Mouse (Mus musculus): Measurements from ENCODE around the gene Mecom.

Gene Mecom

DNA sequence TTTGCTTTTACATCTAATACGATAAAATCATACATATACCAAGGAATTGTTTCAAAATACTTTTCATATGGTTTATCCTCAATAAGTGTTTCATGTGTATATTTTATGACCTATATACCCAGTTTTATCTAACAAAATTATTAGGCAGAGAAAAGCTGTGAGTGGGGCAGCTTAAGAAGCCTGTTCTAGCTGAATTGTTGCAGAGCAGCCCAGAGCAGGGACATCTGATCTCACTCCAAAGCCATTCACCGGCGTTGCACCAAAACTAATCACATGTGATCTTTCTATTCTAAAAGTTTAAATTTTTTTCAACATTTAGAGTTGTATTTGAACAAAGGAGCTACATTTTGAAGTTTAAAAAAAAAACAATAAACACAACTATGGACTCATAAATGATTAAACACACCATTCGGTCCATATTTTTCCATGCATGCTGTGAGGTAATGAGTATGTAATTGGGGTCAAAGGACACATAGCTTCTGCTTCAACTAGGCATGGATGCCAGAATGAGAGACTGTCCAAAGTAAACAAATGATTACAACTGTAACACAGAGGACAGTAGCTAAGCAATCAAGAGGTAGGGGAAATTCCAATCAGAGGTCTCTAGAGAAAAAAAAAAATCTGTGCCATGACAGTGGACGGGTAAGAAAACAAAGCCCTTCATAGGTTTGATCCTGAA, 64.7 kb downstream of the Mecom start:
- DNase-seq (ENCODE audit: low spot score), result no peak

DNA sequence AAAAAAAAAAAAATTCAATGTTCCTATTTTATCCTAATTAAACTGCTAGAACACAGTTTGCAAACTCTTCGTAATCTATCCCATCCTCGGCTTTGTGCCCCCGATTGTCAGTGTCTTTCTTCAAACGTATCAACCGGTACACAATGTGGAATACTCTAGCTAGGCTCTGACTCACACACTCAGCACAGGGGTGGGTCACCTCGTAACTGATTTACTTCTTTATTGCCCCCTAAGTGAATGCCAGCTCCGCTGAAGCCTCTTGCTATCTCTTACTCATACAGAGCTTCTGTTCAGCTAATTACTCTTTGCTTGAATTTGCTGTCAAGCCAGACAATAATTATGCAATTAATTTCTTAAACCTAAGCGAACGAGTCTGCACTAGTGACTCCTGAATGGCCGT, 66.1 kb downstream of the Mecom start:
- no peak for DNase-seq (ENCODE audit: low spot score)

DNA sequence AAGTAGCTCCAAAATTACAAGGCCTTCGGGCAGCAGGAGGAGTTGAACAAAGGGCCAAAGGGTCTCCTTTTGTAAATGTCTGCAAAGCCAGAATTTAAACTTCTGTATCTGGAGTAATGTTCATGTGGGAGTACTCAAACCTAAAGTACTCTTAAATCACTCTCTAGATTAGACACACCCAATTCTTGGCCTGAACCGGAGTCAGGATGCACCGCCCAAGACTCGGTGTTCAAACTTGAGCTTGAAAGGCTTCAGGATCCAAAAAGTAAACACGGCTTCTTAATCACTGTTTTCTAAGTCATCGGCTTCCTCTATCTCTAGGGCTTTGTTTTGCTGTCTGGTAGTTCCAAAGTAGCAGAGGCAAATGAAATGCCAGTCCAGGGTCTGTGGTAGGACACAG, 67.3 kb downstream of the Mecom start:
- no peak for DNase-seq (ENCODE audit: low spot score)

GRCm38 (mm10) chr3:30478252-30478651, 69.6 kb downstream of the Mecom start:
- no peak for DNase-seq (ENCODE audit: low spot score)

DNA sequence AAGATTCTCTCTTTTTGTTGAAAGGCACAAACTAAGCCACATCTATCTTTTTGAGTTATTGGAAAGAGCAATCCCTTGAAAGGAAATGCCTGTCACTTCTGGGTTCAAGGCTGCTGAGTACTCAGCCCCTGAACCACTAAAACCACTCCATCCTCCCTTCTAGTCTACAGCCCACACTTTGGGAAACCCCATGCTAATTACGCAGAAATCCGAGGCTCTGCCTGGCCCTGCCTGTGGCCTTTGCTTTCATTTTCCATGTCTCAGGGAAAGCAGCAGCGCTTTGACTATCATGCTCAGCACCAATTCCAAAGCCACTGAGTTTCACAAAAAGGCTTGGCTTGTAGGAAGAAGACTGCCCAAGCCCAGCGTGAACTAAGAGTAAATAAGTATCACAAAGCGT, 70.8 kb downstream of the Mecom start:
- DNase-seq (ENCODE audit: low spot score), result no peak

GRCm38 (mm10) chr3:30475591-30475990, 72.2 kb downstream of the Mecom start:
- no peak for DNase-seq (ENCODE audit: low spot score)

GRCm38 (mm10) chr3:30468068-30468835, 79.6 kb downstream of the Mecom start:
- no peak for DNase-seq (ENCODE audit: low spot score)

DNA sequence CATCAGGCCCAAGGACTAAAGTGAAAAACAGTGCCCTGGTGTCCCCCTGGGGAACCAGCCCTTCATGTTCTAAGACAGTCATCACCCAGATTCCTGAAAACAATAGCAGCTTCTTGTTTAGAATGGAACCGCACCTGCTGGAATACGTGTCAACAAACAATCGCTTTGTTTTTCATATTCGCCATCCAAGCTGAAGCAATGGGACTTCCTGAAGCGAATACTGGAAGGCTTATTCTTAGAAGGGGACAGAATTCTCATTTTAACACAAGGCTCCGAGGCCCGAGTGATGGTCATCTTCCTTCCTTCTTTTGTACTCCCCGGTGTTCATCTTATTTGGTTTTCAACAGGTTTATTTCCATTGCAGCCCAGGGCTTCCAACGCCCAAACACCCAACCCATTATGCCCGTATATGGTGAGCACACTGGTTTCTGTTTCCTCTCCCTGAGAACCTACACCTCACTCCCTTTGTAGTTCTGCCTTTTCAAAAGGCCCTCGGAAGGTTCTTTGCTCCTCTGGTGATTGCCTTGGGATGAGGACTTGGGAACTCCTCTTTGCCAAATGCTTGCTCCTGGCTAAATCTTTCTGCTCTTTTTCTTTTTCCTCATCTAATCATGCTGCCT, 81.7 kb downstream of the Mecom start:
- DNase-seq (ENCODE audit: low spot score), result no peak

DNA sequence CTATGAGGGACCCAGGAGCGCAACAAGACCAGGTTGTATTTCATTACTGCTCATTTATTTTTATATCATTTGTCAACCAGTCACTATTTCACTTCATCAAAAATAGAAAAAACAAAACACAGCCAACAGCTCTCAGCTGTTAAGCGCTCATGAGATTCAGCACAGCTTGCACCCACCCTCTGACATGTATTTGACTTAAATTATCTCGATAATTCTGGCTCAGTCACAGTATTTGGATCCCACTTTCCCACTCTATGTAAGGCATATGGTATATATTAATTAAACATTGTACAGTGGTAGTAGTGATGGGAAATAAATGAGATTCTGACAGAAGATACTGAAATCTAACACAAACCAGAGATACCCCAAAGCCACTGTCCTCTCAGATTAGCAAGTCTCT, 83.3 kb downstream of the Mecom start:
- DNase-seq (ENCODE audit: low spot score), result no peak

GRCm38 (mm10) chr3:30461831-30462230, 86.0 kb downstream of the Mecom start:
- no peak for DNase-seq (ENCODE audit: low spot score)

GRCm38 (mm10) chr3:30460890-30461578, 86.8 kb downstream of the Mecom start:
- DNase-seq (ENCODE audit: low spot score), result no peak

DNA sequence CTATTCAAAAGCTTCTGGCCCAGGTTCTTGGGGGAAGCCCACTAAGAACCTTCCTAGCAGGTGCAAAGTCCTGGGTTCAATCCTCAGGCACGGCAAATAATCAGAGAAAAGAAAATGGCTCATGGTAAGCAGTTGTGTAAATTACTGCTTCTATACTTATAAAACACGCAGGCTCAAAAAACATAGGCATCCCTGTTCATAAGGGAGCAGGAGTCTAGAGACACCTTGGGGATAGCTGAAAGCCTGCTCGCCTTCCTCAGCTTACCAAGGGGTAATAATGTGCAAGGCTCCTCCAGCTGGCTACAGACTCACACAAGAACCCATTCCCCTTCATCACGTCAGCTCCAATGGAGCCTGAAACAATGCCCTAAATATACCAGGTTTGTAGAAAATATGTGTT, 88.2 kb downstream of the Mecom start:
- no peak for DNase-seq (ENCODE audit: low spot score)

DNA sequence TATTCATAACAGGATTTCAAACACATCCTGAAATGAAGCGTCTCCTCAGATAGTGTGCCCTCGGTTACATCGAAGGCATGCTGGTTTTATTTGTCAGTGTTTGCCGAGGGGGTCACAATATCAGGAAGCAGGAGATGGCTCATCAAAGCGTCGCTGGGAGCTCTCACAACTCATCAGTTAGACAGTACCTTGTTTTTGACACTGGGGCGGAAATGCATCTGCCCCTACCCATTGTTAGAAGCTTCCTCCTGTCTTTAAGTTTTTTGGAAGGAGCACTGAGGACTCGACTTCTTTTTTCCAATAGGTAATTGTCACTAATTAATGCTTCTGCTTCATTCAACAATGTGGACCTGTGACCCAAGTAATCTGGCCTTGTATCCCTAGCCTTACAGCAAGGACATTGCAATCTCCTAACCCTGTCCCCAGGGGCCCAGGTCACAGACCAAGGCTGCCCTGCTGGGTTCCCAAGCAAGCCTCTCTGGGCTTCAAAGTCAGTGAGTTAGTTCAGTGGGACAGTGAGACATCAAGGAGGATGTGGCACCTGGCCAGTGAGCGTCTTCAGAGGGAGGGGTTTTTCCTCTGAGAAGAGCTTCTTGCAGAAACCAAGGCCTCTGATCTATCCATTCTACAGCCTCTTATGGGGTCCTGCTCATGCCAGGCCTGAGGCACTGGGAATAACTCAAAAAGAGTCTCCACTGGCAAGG, 89.7 kb downstream of the Mecom start:
- DNase-seq (ENCODE audit: low spot score), result no peak

- DNase-seq (ENCODE audit: low spot score), result no peak
Measured at GRCm38 (mm10) chr3:30455902-30456301, 91.9 kb downstream of the Mecom start.

DNA sequence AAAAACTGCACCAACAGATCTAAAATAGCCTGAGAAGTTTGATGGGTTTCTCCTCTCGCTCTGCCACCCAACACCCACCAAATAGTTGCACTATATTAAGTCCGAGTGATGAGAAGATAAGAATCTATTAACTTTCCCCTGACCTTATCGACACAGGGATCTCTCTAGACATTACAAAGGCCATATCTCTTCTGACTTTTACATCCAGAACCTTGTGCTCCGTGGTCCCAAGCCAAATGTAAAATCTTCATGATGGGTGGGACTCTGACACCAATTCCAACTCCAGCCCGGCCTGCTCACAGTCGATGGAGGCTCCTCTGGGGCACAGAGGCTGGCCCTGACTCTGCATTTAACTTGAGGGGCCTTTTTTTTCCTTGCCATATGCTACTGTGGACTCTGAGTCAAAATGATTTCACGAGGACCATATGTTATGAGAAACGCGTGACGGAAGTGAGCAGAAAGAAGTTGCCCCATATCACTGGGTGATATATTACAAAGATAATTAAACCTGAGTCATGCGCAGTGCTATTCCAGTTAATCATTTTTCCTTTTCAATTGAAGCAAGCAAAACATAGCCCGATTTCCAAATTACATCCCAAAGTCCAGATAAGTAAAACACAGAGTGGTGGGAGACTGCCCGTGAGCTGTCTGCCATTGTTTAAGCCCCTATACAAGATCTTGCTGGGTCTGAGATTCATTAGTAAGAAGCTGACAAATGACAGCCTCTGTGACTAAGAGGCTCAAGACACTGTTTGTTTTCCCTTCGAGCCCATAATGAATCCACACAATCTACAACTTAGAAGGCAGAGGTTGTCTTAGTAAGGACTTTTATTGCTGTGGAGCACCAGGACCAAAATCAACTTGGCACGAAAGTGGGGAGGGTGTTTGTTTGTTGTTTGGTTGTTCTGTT, 94.0 kb downstream of the Mecom start:
- DNase-seq (ENCODE audit: low spot score), result no peak

GRCm38 (mm10) chr3:30453046-30453445, 94.8 kb downstream of the Mecom start:
- no peak for DNase-seq (ENCODE audit: low spot score)

DNA sequence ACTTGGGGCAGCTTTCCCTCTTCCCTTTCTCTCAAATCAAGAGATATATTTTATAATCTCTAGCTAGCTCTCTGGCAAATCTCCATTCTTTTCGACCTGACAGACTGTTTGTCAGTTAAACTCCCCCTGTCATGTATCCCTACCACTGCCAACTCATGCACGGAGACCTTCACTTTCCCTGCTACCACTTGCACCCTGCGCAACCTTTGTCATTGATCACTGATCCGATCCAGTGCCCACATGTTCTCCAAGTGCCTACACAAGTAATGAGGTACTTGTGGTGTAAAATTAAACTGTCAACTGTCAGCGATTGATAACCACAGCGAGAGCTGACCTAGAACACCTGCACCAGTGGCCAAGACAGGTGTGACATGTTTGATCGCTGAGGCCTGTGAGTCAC, 95.3 kb downstream of the Mecom start:
- no peak for DNase-seq (ENCODE audit: low spot score)

- DNase-seq (ENCODE audit: low spot score), result no peak
Measured at GRCm38 (mm10) chr3:30450206-30450965, 97.4 kb downstream of the Mecom start.

GRCm38 (mm10) chr3:30448624-30449023, 99.2 kb downstream of the Mecom start:
- no peak for DNase-seq (ENCODE audit: low spot score)

DNA sequence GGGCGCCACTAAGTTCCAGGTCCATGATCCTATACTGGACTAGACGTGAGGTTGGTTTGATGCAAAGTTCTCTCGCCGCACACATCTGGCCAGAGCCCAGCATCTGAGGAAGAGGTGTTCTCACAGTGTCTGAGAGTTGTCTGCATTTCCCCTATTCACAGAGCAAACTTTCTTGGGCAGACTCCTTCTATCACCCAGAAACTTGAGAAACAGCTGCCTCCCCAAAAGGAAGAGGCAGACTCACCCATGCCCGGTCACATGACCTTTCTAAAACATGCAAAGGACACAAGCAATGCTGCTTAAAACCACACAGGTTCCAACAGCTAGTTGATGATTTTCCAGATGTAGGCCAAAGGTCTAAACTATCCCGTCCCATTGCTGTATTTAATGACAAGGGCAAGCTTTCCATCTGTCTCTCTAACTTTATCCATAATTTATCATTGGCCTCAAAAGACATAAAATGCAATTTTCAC, 101.8 kb downstream of the Mecom start:
- no peak for DNase-seq (ENCODE audit: low spot score)

All from testis, postnatal 10 days (tissue).